Mouse (Mus musculus) midbrain, postnatal 0 days (tissue): ENCODE measurements around the gene Lix1l. TPM values are rescaled to one million over a fixed set of nuclear protein-coding genes. Genes with fewer than 3 reads are reported as not detected.
"Not testable (repeated sequence)": the region's sequence is repeated elsewhere in the genome, so short reads cannot be mapped to it uniquely, and the experiment has no call there.

ENCODE experiments used
- ATAC-seq: fragments of 200-750 bp; cut with Nextera tagmentation; 2 replicates; pipeline ENCODE4 v1.8.0; 2017; ENCODE audit warnings: moderate number of reproducible peaks, mild to moderate bottlenecking, moderate TSS enrichment, moderate library complexity; ENCODE audit not compliant: low FRiP score
- DNase-seq: peaks from one replicate; pipeline ENCODE4 v3.0.0-alpha.2; 2015; ENCODE audit warnings: low spot score
- H3K27ac ChIP-seq: fragments of 300-500 bp; sonication (generic); 2 replicates; pipeline ENCODE4 v1.5.1; 2014; ENCODE audit warnings: low read depth, mild to moderate bottlenecking, low read length, mixed read lengths
- H3K27me3 ChIP-seq: fragments of 300-500 bp; sonication (generic); 2 replicates; pipeline ENCODE4 v1.6.1; 2014; ENCODE audit warnings: low read length, control low read depth, mixed read lengths; ENCODE audit not compliant: insufficient read depth
- H3K36me3 ChIP-seq: fragments of 300-500 bp; sonication (generic); 2 replicates; pipeline ENCODE4 v1.6.1; 2014; ENCODE audit warnings: low read length, control low read depth, mixed read lengths; ENCODE audit not compliant: insufficient read depth
- H3K4me1 ChIP-seq: fragments of 300-500 bp; sonication (generic); 2 replicates; pipeline ENCODE4 v1.6.1; 2014; ENCODE audit warnings: mild to moderate bottlenecking, control low read depth, antibody characterized with exemption, low read length, mixed read lengths; ENCODE audit not compliant: insufficient read depth
- H3K4me2 ChIP-seq: fragments of 300-500 bp; sonication (generic); 2 replicates; pipeline ENCODE4 v1.6.1; 2014; ENCODE audit warnings: low read depth, mild to moderate bottlenecking, low read length, mixed read lengths; ENCODE audit not compliant: poor library complexity, severe bottlenecking
- H3K4me3 ChIP-seq: fragments of 300-500 bp; sonication (generic); 2 replicates; pipeline ENCODE4 v1.5.1; 2014; ENCODE audit warnings: low read depth, mild to moderate bottlenecking, low read length, moderate library complexity
- H3K9ac ChIP-seq: fragments of 300-500 bp; sonication (generic); replicated peaks from 2 replicates; pipeline ENCODE4 v1.6.1; 2014; ENCODE audit warnings: mild to moderate bottlenecking, low read length, moderate library complexity, mixed read lengths; ENCODE audit not compliant: poor library complexity, severe bottlenecking
- H3K9me3 ChIP-seq: fragments of 300-500 bp; sonication (generic); 2 replicates; pipeline ENCODE4 v1.6.1; 2016; ENCODE audit warnings: low read length, control low read depth
- CTCF ChIP-seq: IDR thresholded peaks from 2 replicates; pipeline ENCODE4 v1.5.1; 2016; ENCODE audit warnings: antibody characterized with exemption, mild to moderate bottlenecking
- WGBS: fragments of 180-500 bp; shearing (Covaris S2); extraction: QIAGEN DNeasy Blood & Tissue Kit; methylation state at CpG from one replicate; pipeline ENCODE4 v1.1.7; 2014; 5-methylcytosine and 5-hydroxymethylcytosine counted together
- polyA plus RNA-seq: library from polyadenylated mRNA; unstranded; fragments of >200 nt; fragmentation: Nextera tagmentation; extraction: Ambion mirVana; gene quantifications from 2 replicates; pipeline ENCODE4 v1.2.1, GENCODE M21; 2015
- total RNA-seq: library from RNA; depleted of rRNA; stranded (reverse); fragments of >200 nt; gene quantifications from 2 replicates; pipeline ENCODE4 v1.2.3, GENCODE M21; 2014

Lix1l gene
- total and polyA plus RNA-seq, 2 experiments from 2014 or later = 3.2 to 52.9 TPM

GRCm38 (mm10) chr3:96662731-96663316, 61.9 kb downstream of the Lix1l start:
- peak overlapping the region; percentile 0; the same call in 1 of the 2 replicates for H3K9ac ChIP-seq
- H3K4me1 ChIP-seq = peaks cover 5% of the 10 kb centered on the region; the same call in 1 of the 2 replicates
- peak overlapping the region; percentile 59 for H3K27ac ChIP-seq
- TF ChIP-seq CTCF = no peak
- H3K27me3 ChIP-seq = no peaks in the 10 kb centered on the region
- H3K36me3 ChIP-seq = no peaks in the 10 kb centered on the region; the same call in 1 of the 2 replicates
- DNase-seq (peak; percentile 32), ATAC-seq (no peak)
- no peaks in the 10 kb centered on the region for H3K9me3 ChIP-seq
- peak overlapping the region; percentile 53 for H3K4me2 ChIP-seq
- peak overlapping the region; percentile 27; the same call in 1 of the 2 replicates for H3K4me3 ChIP-seq
- 43% methylated on average over 8 of the region's 8 CpGs for WGBS

GRCm38 (mm10) chr3:96663432-96664239, 62.7 kb downstream of the Lix1l start:
- Histone ChIP-seq H3K27ac (peak overlapping the region; percentile 59), H3K4me2 (peak overlapping the region; percentile 53), H3K9me3 (no peaks in the 10 kb centered on the region), H3K9ac (0 out of 2 replicates have a peak overlapping the region, but pooled peaks have one; percentile 0), H3K36me3 (no peaks in the 10 kb centered on the region), H3K4me3 (peak overlapping the region; percentile 27), H3K4me1 (peaks cover 5% of the 10 kb centered on the region; the same call in 1 of the 2 replicates), H3K27me3 (no peaks in the 10 kb centered on the region)
- 5% methylated on average over 16 of the region's 18 CpGs for WGBS
- ATAC-seq (peak; percentile 81), DNase-seq (peak; percentile 88)
- peak; percentile 85 for TF ChIP-seq CTCF

GRCm38 (mm10) chr3:96665732-96666363, 64.9 kb downstream of the Lix1l start:
- not testable (repeated sequence) for DNase-seq, ATAC-seq, H3K4me2 ChIP-seq, H3K27ac ChIP-seq, H3K27me3 ChIP-seq, H3K9ac ChIP-seq, H3K9me3 ChIP-seq, H3K36me3 ChIP-seq, H3K4me1 ChIP-seq, H3K4me3 ChIP-seq
- WGBS = 95% methylated on average over 7 of the region's 7 CpGs

- no peak for ATAC-seq
- no peaks in the 10 kb centered on the region for H3K9me3 ChIP-seq
- no peak overlapping the region for H3K4me3 ChIP-seq
- WGBS = 93% methylated on average over 5 of the region's 5 CpGs
- no peak overlapping the region for H3K9ac ChIP-seq
- TF ChIP-seq CTCF = no peak
- H3K4me1 ChIP-seq = peaks cover 5% of the 10 kb centered on the region; the same call in 1 of the 2 replicates
- H3K27me3 ChIP-seq = no peaks in the 10 kb centered on the region
- no peaks in the 10 kb centered on the region for H3K36me3 ChIP-seq
- H3K27ac ChIP-seq = no peak overlapping the region
- no peak for DNase-seq
- H3K4me2 ChIP-seq = no peak overlapping the region
These were observed 66.0 kb downstream of the Lix1l start for GRCm38 (mm10) chr3:96666916-96667315.

- H3K27me3 ChIP-seq = no peaks in the 10 kb centered on the region
- 42% methylated on average over 1 of the region's 1 CpGs for WGBS
- ATAC-seq (no peak), DNase-seq (no peak)
- TF ChIP-seq CTCF = peak; percentile 53
- no peaks in the 10 kb centered on the region for H3K36me3 ChIP-seq
- H3K4me2 ChIP-seq = no peak overlapping the region
- H3K4me3 ChIP-seq = no peak overlapping the region
- no peaks in the 10 kb centered on the region for H3K9me3 ChIP-seq
- no peak overlapping the region for H3K27ac ChIP-seq
- H3K4me1 ChIP-seq = peaks cover 5% of the 10 kb centered on the region; the same call in 1 of the 2 replicates
- H3K9ac ChIP-seq = no peak overlapping the region
These were observed 66.4 kb downstream of the Lix1l start for GRCm38 (mm10) chr3:96667316-96667715.
